Mouse (Mus musculus): ENCODE data around the gene Prkra. TPM values are rescaled to one million over a fixed set of nuclear protein-coding genes. Genes with fewer than 3 reads are reported as not detected.

The Prkra gene
- total and polyA plus RNA-seq, 3 experiments: 18.8 to 21.5 TPM; not detected in 1

DNA sequence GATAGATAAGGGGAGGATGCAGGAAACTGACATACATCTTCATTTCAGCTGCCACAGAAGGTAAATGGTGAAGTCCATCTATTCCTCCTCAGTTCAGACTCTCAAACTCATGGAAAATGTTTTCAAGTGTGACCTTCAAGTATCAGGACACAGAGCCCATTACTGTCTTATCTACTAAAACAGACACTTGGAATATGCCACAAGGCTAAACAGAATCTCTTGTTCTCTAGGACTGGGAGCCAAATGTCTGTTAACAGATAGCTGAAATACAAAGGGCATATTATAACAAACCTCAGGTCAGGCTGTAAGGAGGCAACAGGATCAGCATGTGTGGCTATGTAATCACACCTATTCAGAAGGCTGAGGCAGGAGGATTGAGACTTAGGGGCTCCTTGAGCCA, 4.0 kb downstream of the Prkra start:
- Histone ChIP-seq H3K4me3 (ENCODE audit: control insufficient read depth in 1 of 2, insufficient read depth in 1 of 2, low read depth in 2 of 2, low read length in 2 of 2) (no peak overlapping the region), H3K4me1 (ENCODE audit: control insufficient read depth in 1 of 2, insufficient read depth in 2 of 2, low read length in 2 of 2) (peaks cover 5 to 9% of the 10 kb centered on the region in 2 experiments)
- DNase-seq (ENCODE audit: low read depth, low spot score): peak; percentile 46

DNA sequence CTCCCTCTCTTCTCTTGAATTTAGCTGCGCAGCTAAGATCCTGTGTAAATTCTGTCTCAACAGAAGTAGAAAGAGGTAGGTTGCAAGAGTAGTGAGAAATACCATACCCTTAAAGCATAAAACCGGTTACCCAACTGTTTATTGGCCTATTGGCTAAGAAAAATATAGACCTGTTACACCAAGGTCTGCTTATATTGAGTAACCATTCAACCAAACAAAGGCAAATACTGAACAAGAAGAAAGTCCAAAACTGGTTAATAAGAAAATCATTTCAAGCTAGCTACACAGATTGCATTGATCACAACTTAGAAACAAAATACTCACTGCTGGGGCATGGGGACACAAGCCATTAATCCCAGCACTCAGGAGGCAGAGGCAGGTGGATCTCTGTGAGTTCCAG, 8.2 kb downstream of the Prkra start:
- Histone ChIP-seq H3K27ac (ENCODE audit: control insufficient read depth, low read depth, low read length) (no peak overlapping the region), H3K79me2 (ENCODE audit: control insufficient read depth, insufficient read depth, low read length, poor library complexity) (no peaks in the 10 kb centered on the region), H3K4me3 (ENCODE audit: control insufficient read depth in 1 of 2, insufficient read depth in 1 of 2, low read depth in 2 of 2, low read length in 2 of 2) (no peak overlapping the region), H3K9ac (ENCODE audit: control insufficient read depth, low read depth, low read length, poor library complexity, severe bottlenecking) (no peak overlapping the region), H3K36me3 (ENCODE audit: control insufficient read depth in 1 of 2, insufficient read depth in 2 of 2, low read length in 2 of 2) (peaks cover 0 to 7% of the 10 kb centered on the region in 2 experiments; a peak in 3 of 4 replicates), H3K9me3 (replicated peaks; ENCODE audit: insufficient read depth, low read length) (no peaks in the 10 kb centered on the region), H3K4me1 (ENCODE audit: control insufficient read depth in 1 of 2, insufficient read depth in 2 of 2, low read length in 2 of 2) (no peaks in the 10 kb centered on the region; a peak in 1 of 4 replicates), H3K27me3 (ENCODE audit: control insufficient read depth in 1 of 2, insufficient read depth in 2 of 2, low read length in 2 of 2) (no peaks in the 10 kb centered on the region)
- DNase-seq (ENCODE audit: low read depth, low spot score): no peak
- TF ChIP-seq CHD1 (IDR thresholded peaks at IDR 0.05; ENCODE audit: low read depth, low read length) (no peak), USF2 (IDR thresholded peaks at IDR 0.05; ENCODE audit: borderline replicate concordance in 1 of 2, insufficient read depth in 1 of 2, low read depth in 1 of 2, low read length in 2 of 2) (no peak), TBP (IDR thresholded peaks at IDR 0.05; ENCODE audit: low read depth, low read length) (no peak), ZKSCAN1 (IDR thresholded peaks at IDR 0.05; ENCODE audit: low read depth, low read length) (no peak), MAFK (IDR thresholded peaks at IDR 0.05; ENCODE audit: borderline replicate concordance, low read depth, low read length) (no peak), TCF12 (IDR thresholded peaks at IDR 0.05; ENCODE audit: low read depth, low read length) (no peak), CTCF (IDR thresholded peaks at IDR 0.05 in 2 of 3, conservative IDR thresholded peaks at IDR 0.05 in 1 of 3; ENCODE audit: control insufficient read depth in 1 of 3, insufficient read depth in 1 of 3, low read depth in 2 of 3, low read length in 3 of 3, poor library complexity in 1 of 3, severe bottlenecking in 1 of 3) (no peak), MEF2A (IDR thresholded peaks at IDR 0.05; ENCODE audit: extremely low read depth, insufficient replicate concordance, low read depth, low read length, poor library complexity, severe bottlenecking) (no peak), BHLHE40 (IDR thresholded peaks at IDR 0.05; ENCODE audit: borderline replicate concordance, low read depth, low read length) (no peak), MYB (IDR thresholded peaks at IDR 0.05; ENCODE audit: low read depth, low read length) (no peak), HCFC1 (IDR thresholded peaks at IDR 0.05; ENCODE audit: low read depth, low read length) (no peak), CHD2 (IDR thresholded peaks at IDR 0.05; ENCODE audit: low read length) (no peak), GATA1 (IDR thresholded peaks at IDR 0.05; ENCODE audit: low read depth, low read length) (no peak), POLR2AphosphoS5 (IDR thresholded peaks at IDR 0.05; ENCODE audit: borderline replicate concordance, low read depth, low read length) (no peak), MXI1 (IDR thresholded peaks at IDR 0.05; ENCODE audit: low read depth, low read length) (no peak), TAL1 (IDR thresholded peaks at IDR 0.05; ENCODE audit: low read length) (no peak), KAT2A (conservative IDR thresholded peaks at IDR 0.05; ENCODE audit: low read depth, low read length) (no peak), MYC (IDR thresholded peaks at IDR 0.05; ENCODE audit: low read depth, low read length) (no peak)

More for the DNA sequence above, 4.0 kb downstream of the Prkra start:
- Histone ChIP-seq H3K9ac (ENCODE audit: control insufficient read depth, low read depth, low read length, poor library complexity, severe bottlenecking) (no peak overlapping the region), H3K27ac (ENCODE audit: control insufficient read depth, low read depth, low read length) (peak overlapping the region; percentile 28; the same call in 1 of the 2 replicates), H3K27me3 (ENCODE audit: control insufficient read depth in 1 of 2, insufficient read depth in 2 of 2, low read length in 2 of 2) (no peaks in the 10 kb centered on the region), H3K79me2 (ENCODE audit: control insufficient read depth, insufficient read depth, low read length, poor library complexity) (no peaks in the 10 kb centered on the region), H3K36me3 (ENCODE audit: control insufficient read depth in 1 of 2, insufficient read depth in 2 of 2, low read length in 2 of 2) (peaks cover 0 to 13% of the 10 kb centered on the region in 2 experiments; a peak in 3 of 4 replicates), H3K9me3 (replicated peaks; ENCODE audit: insufficient read depth, low read length) (no peaks in the 10 kb centered on the region)
- peak; percentile 49; the same call in 1 of the 2 replicates for TF ChIP-seq GATA1 (IDR thresholded peaks at IDR 0.05; ENCODE audit: low read depth, low read length)
- TF ChIP-seq CTCF (IDR thresholded peaks at IDR 0.05 in 2 of 3, conservative IDR thresholded peaks at IDR 0.05 in 1 of 3; ENCODE audit: control insufficient read depth in 1 of 3, insufficient read depth in 1 of 3, low read depth in 2 of 3, low read length in 3 of 3, poor library complexity in 1 of 3, severe bottlenecking in 1 of 3): no peak
- TF ChIP-seq CHD2 (IDR thresholded peaks at IDR 0.05; ENCODE audit: low read length): no peak
- peak; percentile 61; the same call in 1 of the 2 replicates for TF ChIP-seq TCF12 (IDR thresholded peaks at IDR 0.05; ENCODE audit: low read depth, low read length)
- no peak for TF ChIP-seq E2F4 (IDR thresholded peaks at IDR 0.05; ENCODE audit: borderline replicate concordance, low read depth, low read length)
- TF ChIP-seq CHD1 (IDR thresholded peaks at IDR 0.05; ENCODE audit: low read depth, low read length): no peak
- TF ChIP-seq MYC (IDR thresholded peaks at IDR 0.05; ENCODE audit: low read depth, low read length): no peak
- peak; percentile 81 for TF ChIP-seq TAL1 (IDR thresholded peaks at IDR 0.05; ENCODE audit: low read length)
- peak; percentile 52; the same call in 1 of the 2 replicates for TF ChIP-seq ETS1 (IDR thresholded peaks at IDR 0.05; ENCODE audit: low read depth, low read length)
- TF ChIP-seq JUND (IDR thresholded peaks at IDR 0.05; ENCODE audit: low read depth, low read length): no peak
- TF ChIP-seq EP300 (IDR thresholded peaks at IDR 0.05; ENCODE audit: low read depth in 1 of 2, low read length in 2 of 2): peak; percentile 76 to 79
- no peak for TF ChIP-seq MAX (IDR thresholded peaks at IDR 0.05; ENCODE audit: low read length)
- no peak for TF ChIP-seq HCFC1 (IDR thresholded peaks at IDR 0.05; ENCODE audit: low read depth, low read length)
- no peak for TF ChIP-seq ZC3H11A (IDR thresholded peaks at IDR 0.05; ENCODE audit: low read depth, low read length)
- TF ChIP-seq MXI1 (IDR thresholded peaks at IDR 0.05; ENCODE audit: low read depth, low read length): no peak
- TF ChIP-seq ELF1 (IDR thresholded peaks at IDR 0.05; ENCODE audit: low read depth, low read length): no peak
- no peak for TF ChIP-seq POLR2AphosphoS5 (IDR thresholded peaks at IDR 0.05; ENCODE audit: borderline replicate concordance, low read depth, low read length)
- no peak for TF ChIP-seq SIN3A (IDR thresholded peaks at IDR 0.05; ENCODE audit: low read length)
